Mouse (Mus musculus): ENCODE results near the gene Kcng1.

Kcng1 gene

DNA sequence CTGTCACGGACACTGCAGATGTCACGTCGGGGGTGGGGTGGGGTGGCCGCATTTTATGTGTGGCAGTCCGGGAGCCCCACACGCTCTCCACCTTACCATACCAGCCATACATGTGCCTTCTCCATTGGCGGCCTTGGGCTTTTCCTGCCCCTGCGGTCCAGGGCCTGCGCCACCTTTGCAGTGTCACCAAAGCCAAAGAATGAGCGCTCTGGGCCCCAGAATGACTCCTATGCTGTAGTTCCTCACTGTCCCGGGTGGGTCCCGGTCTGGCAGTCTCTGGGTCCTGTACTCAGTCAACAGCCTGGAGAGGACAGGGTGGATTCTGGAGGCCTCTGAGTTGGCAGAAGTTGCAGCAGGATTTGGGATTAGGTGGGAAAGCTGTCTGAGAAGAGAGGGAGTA lies at the start of gene Kcng1:
Gene Kcng1 (minus strand): TSS at position 155 of the 400 bp plus-strand sequence.
- no peak for DNase-seq (ENCODE audit: low spot score in 2 of 2)

- peak; percentile 56 to 74 for DNase-seq (ENCODE audit: low spot score in 2 of 2)
These were observed 49.0 kb upstream of the Kcng1 start for GRCm38 (mm10) chr2:168330421-168331070.

DNA sequence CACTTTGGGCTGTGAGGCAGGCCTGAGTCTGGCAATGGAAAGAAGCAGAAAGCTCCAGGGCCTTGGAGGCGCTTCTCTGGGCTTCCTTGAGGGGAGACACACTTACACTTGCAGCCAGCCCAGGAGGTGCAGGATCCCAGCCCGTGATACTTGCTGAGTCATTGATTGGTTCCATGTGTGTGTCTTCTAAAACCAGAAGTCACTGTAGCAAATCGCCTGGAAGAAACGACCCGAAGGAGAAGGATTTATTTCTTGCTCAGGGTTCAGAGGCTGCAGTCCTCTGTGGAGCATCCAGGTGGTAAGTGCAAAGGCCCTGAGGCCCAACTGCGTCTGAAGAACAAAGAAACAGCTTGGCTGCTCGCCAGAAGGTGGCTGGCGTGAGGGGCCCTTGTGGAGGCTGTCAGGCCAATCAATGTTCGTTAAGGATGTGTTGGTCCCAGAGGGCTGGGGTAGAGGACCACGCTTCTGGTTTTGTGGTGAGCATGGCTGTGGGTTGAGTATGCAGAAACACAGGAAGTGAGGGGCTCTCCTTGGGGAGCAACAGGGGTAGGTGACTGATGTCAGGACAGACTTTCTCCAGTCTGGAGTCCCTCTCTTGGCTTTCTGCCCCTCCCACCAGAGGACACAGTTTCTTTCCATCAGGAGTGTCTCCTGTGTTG lies 40.3 kb upstream of the Kcng1 start:
- DNase-seq (ENCODE audit: low spot score in 2 of 2), result no peak

DNA sequence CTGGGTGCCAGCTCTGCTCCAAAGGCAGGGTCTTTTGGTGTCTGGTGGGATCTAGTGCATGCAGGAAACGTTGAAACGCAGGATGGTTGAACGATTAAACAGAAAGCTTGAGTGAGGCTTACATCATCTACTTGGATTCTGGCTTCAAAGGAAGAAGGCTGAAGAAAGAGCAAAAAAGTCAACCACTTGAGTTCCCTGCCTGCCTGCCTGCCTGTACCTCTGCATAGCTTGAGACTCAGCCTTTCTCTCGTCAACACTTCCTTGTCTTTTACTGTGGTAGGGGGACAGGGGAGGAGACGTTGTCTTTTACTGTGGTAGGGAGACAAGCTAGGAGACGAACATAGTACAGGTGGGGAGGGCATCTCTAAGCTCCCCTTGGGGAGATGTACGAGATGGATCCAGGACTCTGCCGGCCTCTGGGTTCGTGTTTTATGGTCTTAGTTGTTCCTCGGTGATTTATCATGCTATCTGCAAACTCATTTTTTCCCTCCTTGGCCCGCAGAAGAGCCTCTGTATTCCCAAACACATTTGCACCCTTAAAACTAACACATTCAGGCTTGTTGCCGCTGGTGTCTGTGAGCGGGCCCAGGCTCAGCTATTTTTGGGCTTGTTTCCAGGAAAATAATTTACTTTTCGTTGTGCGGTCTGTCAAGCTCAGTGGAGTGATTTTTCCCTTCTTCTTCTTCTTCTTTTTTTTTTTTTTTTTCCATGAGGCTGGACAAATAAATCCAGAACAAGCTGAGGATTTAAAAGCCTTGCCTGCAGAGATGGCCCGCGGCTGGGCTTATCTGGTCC lies 39.0 kb upstream of the Kcng1 start:
- DNase-seq (ENCODE audit: low spot score in 2 of 2), result no peak

DNA sequence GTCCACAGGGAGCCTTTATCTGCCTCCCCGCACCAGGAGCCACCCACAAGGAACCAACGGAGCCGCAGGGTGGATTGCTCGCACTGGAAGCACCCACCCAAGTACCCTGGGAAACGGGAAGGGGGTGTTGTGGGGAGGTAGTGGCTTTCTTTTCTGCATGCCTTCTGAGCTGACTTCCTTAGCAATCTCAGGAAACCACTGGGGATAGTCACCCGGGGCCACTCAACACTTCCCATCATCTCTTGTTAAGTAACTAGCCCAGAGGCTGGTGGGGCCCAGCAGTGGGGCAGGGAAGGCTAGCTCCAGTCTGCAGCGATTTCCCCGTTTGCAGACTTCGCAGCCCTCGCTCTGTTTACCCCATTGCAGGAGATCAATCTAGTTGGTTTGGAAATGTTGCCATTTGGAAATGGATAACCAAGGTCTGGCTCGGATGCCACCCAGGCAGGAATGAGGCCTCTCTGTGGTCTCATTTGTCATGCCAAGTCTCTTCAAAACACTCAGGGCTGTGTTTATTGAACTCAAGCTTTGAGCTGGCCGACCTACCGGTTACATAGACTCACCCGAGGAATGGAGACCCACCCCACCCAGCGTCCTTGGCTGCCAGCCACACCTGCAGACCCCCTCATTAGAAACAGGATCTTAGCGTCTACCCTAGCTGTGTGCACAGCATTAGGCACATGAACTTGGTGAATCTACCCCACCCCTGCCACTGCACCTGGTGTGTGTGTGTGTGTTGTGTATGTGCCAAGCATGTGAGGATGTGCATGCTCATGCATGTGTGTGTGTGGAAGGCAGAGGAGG lies 33.3 kb upstream of the Kcng1 start:
- no peak for DNase-seq (ENCODE audit: low spot score in 2 of 2)

DNA sequence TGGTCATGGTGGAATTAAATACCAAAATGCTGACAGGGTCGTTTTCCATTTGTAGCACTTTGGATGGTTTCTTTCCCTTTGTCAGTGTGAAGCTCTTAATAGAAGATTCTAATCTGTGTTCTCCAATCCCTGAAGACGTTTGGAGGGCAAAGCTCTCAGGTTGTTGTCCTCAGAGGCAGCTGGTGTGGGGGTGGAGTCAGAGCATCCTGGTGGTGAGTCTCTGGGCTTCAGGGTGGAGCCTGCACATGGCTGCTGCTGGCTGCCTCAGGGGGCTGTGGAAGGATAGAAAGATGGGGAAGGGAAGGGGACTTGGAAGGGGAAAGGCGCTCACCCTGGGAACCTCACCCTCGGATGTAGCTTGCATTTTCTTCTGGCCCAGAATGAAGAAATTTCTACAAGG lies 31.0 kb upstream of the Kcng1 start:
- no peak for DNase-seq (ENCODE audit: low spot score in 2 of 2)

- DNase-seq (ENCODE audit: low spot score in 2 of 2), result no peak
These were observed 29.5 kb upstream of the Kcng1 start for GRCm38 (mm10) chr2:168311006-168311405.

- DNase-seq (ENCODE audit: low spot score in 2 of 2), result no peak
These were observed 27.4 kb upstream of the Kcng1 start for GRCm38 (mm10) chr2:168308916-168309315.

GRCm38 (mm10) chr2:168299650-168300049 lies 18.1 kb upstream of the Kcng1 start:
- no peak for DNase-seq (ENCODE audit: low spot score in 2 of 2)

GRCm38 (mm10) chr2:168296530-168296929 lies 15.0 kb upstream of the Kcng1 start:
- DNase-seq (ENCODE audit: low spot score in 2 of 2), result no peak

DNA sequence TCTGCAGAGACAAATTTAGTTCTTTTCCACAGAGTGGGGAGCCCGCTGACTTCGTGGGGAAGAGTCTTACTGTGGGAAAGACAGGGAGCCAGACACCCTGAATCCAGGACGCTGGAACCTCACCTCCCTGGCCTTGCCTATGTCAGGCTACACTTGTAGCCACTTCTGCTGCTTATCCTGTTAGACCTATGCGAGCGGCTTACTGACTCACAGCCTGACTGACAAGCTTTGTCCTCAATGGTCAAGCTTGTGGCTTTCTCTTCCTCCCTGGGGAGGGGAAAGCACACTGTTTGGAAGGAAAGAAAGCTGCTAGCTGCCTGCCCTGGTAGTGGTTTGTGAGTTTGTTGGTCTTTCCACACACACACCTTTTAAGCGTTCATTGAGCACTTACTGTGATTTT lies 11.0 kb upstream of the Kcng1 start:
- DNase-seq (ENCODE audit: low spot score in 2 of 2), result no peak

GRCm38 (mm10) chr2:168292041-168292440 lies 10.5 kb upstream of the Kcng1 start:
- DNase-seq (ENCODE audit: low spot score in 2 of 2), result no peak

- no peak for DNase-seq (ENCODE audit: low spot score in 2 of 2)
These were observed 8.3 kb upstream of the Kcng1 start for GRCm38 (mm10) chr2:168289851-168290250.

GRCm38 (mm10) chr2:168289016-168289415 lies 7.5 kb upstream of the Kcng1 start:
- DNase-seq (ENCODE audit: low spot score in 2 of 2), result no peak

- no peak for DNase-seq (ENCODE audit: low spot score in 2 of 2)
These were observed 5.5 kb upstream of the Kcng1 start for GRCm38 (mm10) chr2:168286987-168287386.

DNA sequence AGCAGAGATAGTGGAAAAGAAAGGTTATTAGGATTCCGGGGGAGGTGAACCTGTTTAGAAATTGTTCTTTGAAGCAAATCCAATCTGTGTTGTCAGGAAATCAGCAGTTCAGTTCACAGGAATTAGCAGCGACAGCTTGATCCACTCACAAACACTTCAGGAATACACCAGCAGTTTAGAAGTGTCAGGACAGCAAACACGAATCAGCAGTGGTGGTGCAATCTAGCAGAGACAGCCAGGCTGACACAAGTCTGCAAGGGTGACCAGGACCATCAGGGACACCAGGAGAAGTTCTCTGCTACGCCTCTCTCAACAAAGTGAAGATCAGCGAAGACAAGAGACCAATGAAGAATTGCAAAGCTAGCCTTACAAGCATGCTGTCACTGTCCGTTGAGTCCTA lies 3.6 kb upstream of the Kcng1 start:
- no peak for DNase-seq (ENCODE audit: low spot score in 2 of 2)

DNA sequence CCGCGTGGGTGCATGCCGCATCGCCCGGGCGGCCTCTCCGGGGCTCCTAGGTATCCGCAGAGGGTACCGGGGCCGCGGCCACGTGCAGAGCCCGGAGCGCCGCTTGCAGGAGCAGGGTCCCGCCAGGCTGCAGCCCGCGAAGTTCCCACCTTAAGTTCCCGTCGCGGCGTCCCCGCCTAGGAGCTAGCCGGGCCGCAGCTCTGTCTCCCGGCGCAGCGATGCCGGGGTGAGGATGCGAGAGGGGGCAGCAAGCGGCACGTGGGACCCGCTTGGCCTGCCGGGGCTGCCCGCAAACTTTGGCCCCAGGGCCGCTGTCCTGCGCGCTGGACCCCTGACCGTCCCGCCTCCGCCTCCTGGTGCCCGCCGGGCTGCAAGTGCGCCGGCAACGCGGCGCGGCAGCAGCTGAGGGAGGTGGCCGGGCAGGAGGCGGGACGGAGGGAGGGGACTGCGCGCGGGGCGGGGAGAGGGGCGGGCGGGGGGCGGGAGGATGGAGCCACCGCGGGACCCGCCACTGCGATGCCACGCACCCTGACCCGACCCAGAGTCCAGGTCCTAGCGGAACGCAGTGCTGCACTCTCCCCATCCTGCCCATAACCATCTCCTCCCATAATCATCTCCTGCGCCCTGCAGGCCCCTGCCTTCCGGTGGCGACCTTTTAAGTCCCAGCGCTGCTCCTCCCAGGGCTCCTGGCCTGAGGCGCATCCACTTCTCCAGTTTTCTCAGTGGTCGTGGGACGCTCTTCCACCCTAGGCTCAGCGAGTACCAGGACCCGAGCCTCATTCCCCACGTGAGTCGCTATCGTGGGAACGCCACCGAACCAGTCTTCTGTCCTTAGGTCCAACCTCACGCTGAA lies 581 bp downstream of the Kcng1 start:
- no peak for DNase-seq (ENCODE audit: low spot score in 2 of 2)

DNA sequence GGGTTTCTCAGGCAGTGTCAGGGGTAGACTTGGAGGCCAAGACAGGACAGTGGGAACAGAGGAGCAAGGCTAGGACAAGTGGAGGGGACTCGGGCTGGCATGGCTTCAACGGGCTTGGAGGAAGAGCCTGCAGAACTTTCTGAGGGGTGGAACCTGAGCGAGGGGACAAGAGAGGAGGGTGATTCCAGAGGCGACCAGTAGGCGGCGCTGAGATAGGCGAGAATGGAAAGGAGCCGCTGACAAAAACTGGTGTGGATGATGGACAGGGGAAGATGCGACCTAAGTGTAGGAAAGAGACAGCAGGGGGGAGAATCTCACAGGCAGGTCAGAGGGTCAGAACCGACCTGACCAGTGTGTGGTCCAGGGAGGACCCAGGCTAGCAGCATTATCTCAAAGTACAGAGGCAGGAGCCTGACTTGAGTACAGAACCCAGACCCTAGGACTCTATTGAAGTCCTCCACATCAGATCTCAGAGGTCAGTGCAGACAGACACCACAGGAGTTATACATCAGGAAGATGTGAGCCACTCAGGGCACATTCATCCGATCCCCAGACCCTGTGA lies 7.1 kb downstream of the Kcng1 start:
- DNase-seq (ENCODE audit: low spot score in 2 of 2), result peak in 1 of 2 experiments; percentile 64

DNA sequence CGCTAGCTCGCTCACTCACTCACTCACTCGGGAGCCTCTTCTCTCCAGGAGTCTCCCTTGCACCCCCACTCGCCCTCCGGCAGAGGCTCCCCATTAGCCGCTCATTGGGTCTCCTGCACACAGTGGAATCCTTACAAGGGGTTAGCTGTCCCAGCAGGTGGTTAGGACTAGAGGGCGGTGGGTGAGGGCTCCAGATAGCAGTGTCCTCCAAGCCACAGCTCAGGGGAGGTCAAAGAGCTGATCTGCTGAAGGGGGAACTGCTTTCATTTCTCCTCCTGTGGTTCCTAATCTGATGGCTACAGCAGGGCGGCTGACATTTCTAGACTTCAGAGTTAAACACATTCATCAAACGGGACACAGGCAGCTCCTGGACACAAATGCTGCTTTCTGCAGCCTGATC lies 8.1 kb downstream of the Kcng1 start:
- DNase-seq (ENCODE audit: low spot score in 2 of 2), result no peak

DNA sequence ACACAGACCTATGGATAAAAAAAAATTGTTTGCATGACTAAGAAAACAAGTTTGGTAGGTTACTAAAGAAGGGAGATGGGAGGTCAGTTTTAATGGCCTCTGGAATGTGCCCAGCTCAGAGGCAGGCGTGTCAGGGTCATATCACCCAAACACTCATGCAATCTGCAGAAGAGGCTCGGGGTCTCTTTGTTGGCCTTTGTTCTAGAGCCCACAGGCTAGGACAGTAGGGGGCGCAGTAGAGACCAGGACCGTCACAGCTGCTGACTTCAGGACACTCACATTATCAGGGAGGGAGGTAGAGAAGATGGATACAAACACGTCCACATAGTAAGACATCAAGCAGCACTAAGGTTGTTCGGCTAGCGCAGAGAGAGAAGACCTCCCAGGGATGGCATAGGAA lies 13.5 kb downstream of the Kcng1 start:
- DNase-seq (ENCODE audit: low spot score in 2 of 2), result no peak

DNA sequence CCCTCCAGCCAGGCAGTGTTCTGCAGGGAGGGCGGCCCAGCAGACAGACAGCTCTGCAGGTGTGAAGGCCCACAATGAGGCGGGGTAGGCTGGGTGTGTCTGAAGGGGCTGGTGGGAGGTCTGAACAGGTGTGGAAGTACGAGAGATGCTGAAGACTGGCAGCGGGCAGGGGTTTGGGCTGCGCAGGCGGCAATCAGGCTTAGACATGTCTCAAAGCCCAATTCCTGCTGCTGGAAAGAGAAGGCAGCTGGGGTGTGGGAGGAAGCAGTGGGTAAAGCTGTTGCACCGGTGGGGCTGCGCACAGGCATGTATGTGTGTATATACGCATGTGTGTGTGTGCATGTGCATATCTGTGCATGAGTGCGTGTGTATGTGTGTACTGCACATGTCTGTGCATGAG lies 20.6 kb downstream of the Kcng1 start:
- DNase-seq (ENCODE audit: low spot score in 2 of 2), result peak; percentile 44 to 46
